Mouse (Mus musculus) G1E (cell line): Measurements from ENCODE around the gene Cubn. TPM values are rescaled to one million over a fixed set of nuclear protein-coding genes. Genes with fewer than 3 reads are reported as not detected.

Experiments used
- ATAC-seq: 2 replicates; pipeline ENCODE4 v1.8.0; 2016; ENCODE audit warnings: mild to moderate bottlenecking; ENCODE audit not compliant: insufficient number of reproducible peaks, poor library complexity, low FRiP score, severe bottlenecking; ENCODE audit errors: extremely low read depth
- DNase-seq: peaks from one replicate; pipeline ENCODE4 v3.0.0; 2012; ENCODE audit warnings: low spot score
- H3K27me3 ChIP-seq: 2 replicates; pipeline ENCODE4 v1.6.1; 2012; ENCODE audit warnings: mild to moderate bottlenecking, low read length, inconsistent platforms; ENCODE audit not compliant: insufficient read depth
- H3K36me3 ChIP-seq: replicated peaks from 2 replicates; pipeline ENCODE3; 2012; ENCODE audit warnings: mild to moderate bottlenecking, inconsistent platforms
- H3K4me1 ChIP-seq: 2 replicates; pipeline ENCODE4 v1.6.1; 2012; ENCODE audit warnings: low read depth, low read length, inconsistent platforms, mixed read lengths; ENCODE audit not compliant: insufficient read depth
- H3K4me3 ChIP-seq: 2 replicates; pipeline ENCODE4 v1.5.1; 2012; ENCODE audit warnings: low read depth, mild to moderate bottlenecking, inconsistent platforms, low read length, moderate library complexity, mixed read lengths
- H3K9me3 ChIP-seq: replicated peaks from 2 replicates; pipeline ENCODE4 v1.6.1; 2012; ENCODE audit warnings: inconsistent platforms
- CTCF ChIP-seq: IDR thresholded peaks from 2 replicates; pipeline ENCODE4 v1.5.1; 2012; ENCODE audit warnings: low read depth, low read length, inconsistent platforms, mixed read lengths
- GATA1 ChIP-seq: IDR thresholded peaks from 2 replicates; pipeline ENCODE4 v1.6.1; 2012; ENCODE audit warnings: borderline replicate concordance, low read length, inconsistent platforms, mixed read lengths
- GATA2 ChIP-seq: IDR thresholded peaks from 2 replicates; pipeline ENCODE4 v1.6.1; 2012; ENCODE audit warnings: low read depth, low read length, inconsistent platforms, borderline replicate concordance
- POLR2AphosphoS5 ChIP-seq: IDR thresholded peaks from 2 replicates; pipeline ENCODE4 v1.6.1; 2012; ENCODE audit warnings: low read depth, low read length, inconsistent platforms; ENCODE audit not compliant: insufficient replicate concordance
- TAL1 ChIP-seq: conservative IDR thresholded peaks from 2 replicates; pipeline ENCODE4 v1.6.1; 2012; ENCODE audit warnings: low read depth, low read length, inconsistent platforms, mixed read lengths
- polyA plus RNA-seq: library from polyadenylated mRNA; stranded (reverse); fragments of >175 nt; gene quantifications from 2 replicates; pipeline ENCODE4 v1.2.3, GENCODE M21; 2012
- total RNA-seq, 2 experiments: library from RNA; stranded (forward) in 1 of 2; stranded (reverse) in 1 of 2; fragments of 200-1000 nt in 1 of 2; fragments of >200 nt in 1 of 2; fragmentation: Nextera tagmentation in 1 of 2; gene quantifications; 2 replicates each; pipeline ENCODE4 v1.2.3; 2014 to 2017

Cubn gene
- total and polyA plus RNA-seq, 3 experiments: 0.16 TPM; not detected in 2

DNA sequence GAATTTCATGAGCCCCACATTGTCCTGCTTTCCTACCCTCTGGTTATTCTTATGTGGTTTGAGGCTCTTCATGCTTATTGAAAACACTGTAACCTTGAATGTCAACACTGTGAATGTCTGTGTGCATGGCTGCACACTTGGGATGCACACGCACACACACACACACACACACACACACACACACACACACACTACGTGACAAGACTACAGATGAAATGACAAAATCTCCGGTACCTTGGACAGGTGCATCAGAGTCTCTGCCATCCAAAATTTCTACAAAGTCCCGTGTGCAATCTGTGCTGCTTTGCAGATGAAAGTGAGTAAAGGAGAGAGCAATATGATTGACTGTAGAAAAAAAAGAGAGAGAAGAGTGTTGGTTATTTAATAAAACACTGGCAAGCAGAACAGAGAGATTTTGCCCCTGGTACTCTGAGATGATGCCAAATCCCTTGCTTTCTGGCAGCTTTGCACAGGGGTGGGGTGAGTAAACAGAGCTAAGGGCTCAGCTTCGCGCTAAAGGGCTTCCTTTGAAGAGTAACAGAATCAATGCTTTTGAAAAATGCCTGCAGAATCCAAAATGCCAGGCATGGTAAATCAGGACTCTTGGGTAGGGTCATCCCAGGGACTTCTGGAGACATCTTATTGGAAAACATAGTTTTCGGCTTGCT lies 133.6 kb downstream of the Cubn start:
- DNase-seq: no peak
- peaks cover 12% of the 10 kb centered on the region for H3K4me1 ChIP-seq
- no peak for TF ChIP-seq TAL1
- no peak for TF ChIP-seq CTCF
- TF ChIP-seq GATA2: no peak
- TF ChIP-seq POLR2AphosphoS5: no peak
- TF ChIP-seq GATA1: no peak
- no peaks in the 10 kb centered on the region for H3K36me3 ChIP-seq
- H3K4me3 ChIP-seq: no peak overlapping the region
- no peak for ATAC-seq
- no peaks in the 10 kb centered on the region for H3K9me3 ChIP-seq
- H3K27me3 ChIP-seq: peaks cover 19% of the 10 kb centered on the region

- ATAC-seq: no peak
Observed at GRCm38 (mm10) chr2:13352775-13353174, 138.8 kb downstream of the Cubn start.

DNA sequence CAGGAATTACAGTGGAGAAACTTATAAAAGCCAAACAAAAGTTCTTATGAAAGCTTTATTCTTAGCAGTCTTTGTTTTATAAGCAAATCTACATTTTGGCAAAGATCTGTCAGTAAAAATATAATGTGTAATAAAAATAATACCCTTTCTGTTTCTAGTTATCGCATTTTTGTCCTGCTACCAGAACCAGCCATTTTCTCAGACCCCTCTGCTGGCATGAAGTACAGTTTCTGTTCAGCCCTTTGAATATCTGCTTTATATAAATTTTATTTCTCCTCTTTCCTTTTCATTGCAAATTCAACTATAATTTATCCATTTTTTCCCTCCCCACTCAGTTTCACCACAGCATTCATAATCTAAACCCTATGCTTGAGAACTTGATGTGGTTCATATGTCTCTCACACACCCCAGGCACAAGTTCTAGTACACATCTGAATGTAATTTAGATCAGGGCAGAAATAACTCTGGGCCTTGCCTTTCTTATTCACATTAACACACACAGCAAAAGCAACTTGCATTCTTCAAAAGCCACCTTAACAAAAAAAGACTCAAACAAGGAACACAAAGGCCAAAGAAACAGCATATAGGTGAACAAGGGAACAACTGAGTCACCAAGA lies 139.4 kb downstream of the Cubn start:
- peaks cover 5% of the 10 kb centered on the region for H3K4me1 ChIP-seq
- no peak overlapping the region for H3K4me3 ChIP-seq
- H3K36me3 ChIP-seq: no peaks in the 10 kb centered on the region
- no peak for TF ChIP-seq CTCF
- no peak for TF ChIP-seq TAL1
- H3K9me3 ChIP-seq: no peaks in the 10 kb centered on the region
- ATAC-seq (no peak), DNase-seq (no peak)
- peaks cover 14% of the 10 kb centered on the region for H3K27me3 ChIP-seq

More at GRCm38 (mm10) chr2:13352775-13353174, 138.8 kb downstream of the Cubn start:
- no peak for DNase-seq
- no peak for TF ChIP-seq CTCF
- peaks cover 14% of the 10 kb centered on the region for H3K27me3 ChIP-seq
- no peak overlapping the region for H3K4me3 ChIP-seq
- no peaks in the 10 kb centered on the region for H3K36me3 ChIP-seq
- H3K9me3 ChIP-seq: no peaks in the 10 kb centered on the region
- peaks cover 5% of the 10 kb centered on the region for H3K4me1 ChIP-seq

- H3K4me1 ChIP-seq: no peaks in the 10 kb centered on the region
- no peaks in the 10 kb centered on the region for H3K9me3 ChIP-seq
- no peak for ATAC-seq
- H3K4me3 ChIP-seq: no peak overlapping the region
- peaks cover 8% of the 10 kb centered on the region; the same call in 1 of the 2 replicates for H3K27me3 ChIP-seq
- no peak for TF ChIP-seq GATA1
- TF ChIP-seq GATA2: no peak
- no peak for TF ChIP-seq POLR2AphosphoS5
- TF ChIP-seq CTCF: no peak
- no peak for TF ChIP-seq TAL1
- no peak for DNase-seq
- no peaks in the 10 kb centered on the region for H3K36me3 ChIP-seq
Observed at GRCm38 (mm10) chr2:13342325-13342926, 149.2 kb downstream of the Cubn start.

- Histone ChIP-seq H3K4me3 (no peak overlapping the region), H3K27me3 (no peaks in the 10 kb centered on the region), H3K36me3 (no peaks in the 10 kb centered on the region), H3K9me3 (no peaks in the 10 kb centered on the region), H3K4me1 (0 out of 2 replicates have a peak, but pooled peaks cover 3% of the 10 kb centered on the region)
- no peak for DNase-seq
- ATAC-seq: no peak
- no peak for TF ChIP-seq TAL1
- TF ChIP-seq GATA2: no peak
- TF ChIP-seq POLR2AphosphoS5: no peak
Observed at GRCm38 (mm10) chr2:13335446-13335845, 156.2 kb downstream of the Cubn start.

DNA sequence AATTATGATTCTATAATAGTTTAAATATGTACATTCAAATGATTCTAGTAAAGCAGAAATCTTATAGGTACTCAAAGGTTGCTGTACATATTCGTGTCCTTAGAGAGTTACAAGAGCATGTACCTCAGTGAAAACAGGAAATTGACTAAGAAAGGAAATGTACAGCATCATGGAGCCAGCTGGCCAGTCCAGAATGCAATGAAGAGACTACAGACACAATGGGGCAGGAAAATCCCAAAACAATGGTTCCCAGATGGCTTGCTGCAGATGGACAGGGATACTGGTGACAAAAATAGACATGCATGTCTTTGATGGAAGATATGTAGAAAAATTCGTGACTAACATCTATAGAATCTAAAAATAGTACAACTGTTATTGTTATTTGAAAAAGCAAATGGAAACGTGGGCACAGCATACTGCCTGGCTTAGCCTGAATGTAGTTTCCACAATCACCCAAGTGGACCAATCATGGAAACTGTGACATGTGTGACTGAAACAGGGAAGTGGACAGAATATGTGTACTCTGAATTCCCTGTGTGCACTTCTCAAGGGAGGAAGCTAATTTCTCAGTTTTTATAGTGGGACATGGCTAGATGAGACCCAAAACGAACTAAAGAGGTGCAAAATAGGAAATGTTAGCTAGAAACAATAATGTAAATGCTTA lies 161.7 kb downstream of the Cubn start:
- Histone ChIP-seq H3K4me1 (0 out of 2 replicates have a peak, but pooled peaks cover 4% of the 10 kb centered on the region), H3K4me3 (no peak overlapping the region), H3K27me3 (no peaks in the 10 kb centered on the region), H3K9me3 (no peaks in the 10 kb centered on the region), H3K36me3 (no peaks in the 10 kb centered on the region)
- no peak for ATAC-seq
- TF ChIP-seq CTCF: no peak
- no peak for TF ChIP-seq GATA1
- no peak for TF ChIP-seq GATA2
- TF ChIP-seq TAL1: no peak
- no peak for TF ChIP-seq POLR2AphosphoS5
- DNase-seq: no peak
